Mouse (Mus musculus): ENCODE measurements at regions not wholly inside any gene's neighbourhood (a gene's known extent, or its start where the extent isn't known, plus 50 kb on each side); places are given as distances from the start of the nearest gene placed in this dataset.

DNA sequence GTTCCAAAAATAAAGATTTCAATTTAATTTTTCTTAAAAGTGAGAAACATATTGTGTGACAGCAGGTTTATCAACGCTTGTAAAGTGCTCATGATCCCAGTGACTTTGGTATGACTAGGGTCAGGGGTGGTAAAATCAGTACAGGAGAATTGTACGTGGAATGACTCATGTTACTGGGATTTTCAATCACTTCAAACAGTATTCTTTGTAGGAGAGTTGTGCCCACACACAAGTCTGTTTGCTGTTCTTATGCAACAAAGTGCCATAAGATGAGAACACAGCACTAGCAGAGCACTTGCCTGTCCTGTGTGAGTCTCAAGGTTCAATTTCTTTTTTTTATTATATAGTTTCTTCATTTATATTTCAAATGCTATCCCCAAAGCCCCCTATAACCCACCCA lies 166.5 kb downstream of the Smarca1 start:
- Histone ChIP-seq H3K4me1 (no peaks in the 10 kb centered on the region), H3K9me3 (no peaks in the 10 kb centered on the region), H3K4me2 (replicated peaks) (no peak overlapping the region), H3K27me3 (no peaks in the 10 kb centered on the region), H3K4me3 (no peak overlapping the region), H3K9ac (replicated peaks) (no peak overlapping the region), H3K27ac (replicated peaks) (no peak overlapping the region), H3K36me3 (no peaks in the 10 kb centered on the region)
- WGBS = 87% methylated on average over 2 of the region's 2 CpGs
- ATAC-seq (replicated peaks) = no peak

DNA sequence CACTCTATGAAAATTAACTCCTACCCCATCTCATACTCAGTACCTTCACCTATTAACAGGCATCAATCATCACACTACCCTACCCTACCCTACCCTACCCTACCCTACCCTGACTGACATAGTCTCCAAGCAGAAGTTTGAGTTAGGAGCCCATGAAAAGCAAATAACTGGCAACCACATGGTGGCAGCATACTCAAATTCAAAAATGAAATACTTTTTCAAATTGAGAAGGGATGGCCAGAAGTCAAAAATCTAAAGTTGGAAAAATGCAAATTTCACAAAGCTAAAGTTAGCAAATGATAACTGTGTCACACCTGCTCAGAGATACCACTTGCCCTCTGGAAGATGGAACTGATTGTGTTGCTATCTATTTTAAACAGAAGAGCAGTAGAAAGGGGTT lies 189.7 kb downstream of the Smarca1 start:
- H3K36me3 ChIP-seq = no peaks in the 10 kb centered on the region
- no peaks in the 10 kb centered on the region for H3K9me3 ChIP-seq
- H3K4me2 ChIP-seq (replicated peaks) = no peak overlapping the region
- H3K27me3 ChIP-seq = no peaks in the 10 kb centered on the region
- H3K27ac ChIP-seq (replicated peaks) = no peak overlapping the region
- no peak overlapping the region for H3K4me3 ChIP-seq
- H3K4me1 ChIP-seq = no peaks in the 10 kb centered on the region
- no peak overlapping the region for H3K9ac ChIP-seq (replicated peaks)
- ATAC-seq (replicated peaks) = no peak

DNA sequence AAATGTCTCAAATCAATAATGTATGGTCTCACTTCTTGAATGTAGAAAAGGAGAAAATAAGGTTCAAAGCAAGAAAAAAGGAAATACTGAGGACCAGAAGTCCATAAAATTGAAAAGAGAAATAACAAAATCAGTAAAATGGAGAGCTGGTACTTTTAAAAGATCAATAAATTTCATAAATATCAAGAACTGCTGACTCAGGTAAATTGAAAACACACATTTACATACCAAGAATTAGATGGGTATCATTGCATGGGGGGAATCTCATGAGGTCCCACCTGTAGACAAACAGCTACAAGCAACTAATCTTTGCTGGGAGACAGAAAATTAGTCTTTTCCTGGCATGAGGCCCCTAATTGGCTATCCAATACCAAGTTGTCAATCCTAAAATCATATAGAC lies 224.0 kb downstream of the Smarca1 start:
- no peaks in the 10 kb centered on the region for H3K4me1 ChIP-seq
- no peaks in the 10 kb centered on the region for H3K9me3 ChIP-seq
- no peak for ATAC-seq (replicated peaks)
- no peak overlapping the region for H3K4me3 ChIP-seq
- no peak overlapping the region for H3K27ac ChIP-seq (replicated peaks)
- no peak overlapping the region for H3K4me2 ChIP-seq (replicated peaks)
- H3K27me3 ChIP-seq = no peaks in the 10 kb centered on the region
- no peak overlapping the region for H3K9ac ChIP-seq (replicated peaks)
- no peaks in the 10 kb centered on the region for H3K36me3 ChIP-seq

DNA sequence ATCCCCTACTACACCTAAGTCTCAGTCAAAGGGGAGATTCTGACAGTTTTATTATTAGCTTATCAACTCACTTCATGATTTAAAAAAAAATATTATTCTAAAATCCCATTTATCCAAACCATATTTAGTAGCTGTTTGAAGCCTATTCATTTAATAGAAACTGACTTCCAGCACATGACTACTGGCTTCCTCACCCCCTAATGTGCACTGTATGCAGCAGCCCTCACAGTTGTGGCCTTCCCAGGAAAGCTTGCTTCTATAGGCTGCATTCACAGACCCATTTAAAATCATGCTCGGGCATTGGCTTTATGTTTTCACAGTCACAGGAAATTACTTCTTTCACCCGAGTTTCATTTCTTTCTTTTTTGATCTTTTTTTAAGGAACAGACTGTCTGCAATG lies 246.3 kb downstream of the Smarca1 start:
- ATAC-seq (replicated peaks) = no peak

DNA sequence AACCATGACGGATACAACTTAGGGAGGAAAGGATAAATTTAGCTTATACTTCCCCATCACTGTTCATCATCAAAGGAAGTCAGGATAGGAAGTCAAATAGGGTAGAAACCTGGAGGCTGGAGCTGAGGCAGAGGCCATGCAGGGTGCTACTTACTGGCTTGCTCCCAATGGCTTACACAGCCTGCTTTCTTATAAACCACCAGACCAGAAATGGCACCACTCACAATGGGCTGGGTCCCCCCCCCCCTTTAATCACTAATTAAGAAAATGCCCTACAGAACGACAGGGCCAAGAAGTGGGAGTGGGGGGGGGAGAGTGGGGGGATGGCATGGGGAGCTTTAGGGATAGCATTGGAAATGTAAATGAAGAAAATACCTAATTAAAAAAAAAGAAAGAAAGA lies 251.6 kb downstream of the Smarca1 start:
- no peak overlapping the region for H3K4me3 ChIP-seq
- H3K27ac ChIP-seq (replicated peaks) = no peak overlapping the region
- H3K4me1 ChIP-seq = no peaks in the 10 kb centered on the region
- H3K9ac ChIP-seq (replicated peaks) = no peak overlapping the region
- no peaks in the 10 kb centered on the region for H3K9me3 ChIP-seq
- no peaks in the 10 kb centered on the region for H3K36me3 ChIP-seq
- no peaks in the 10 kb centered on the region for H3K27me3 ChIP-seq
- H3K4me2 ChIP-seq (replicated peaks) = no peak overlapping the region
- 47% methylated on average over 2 of the region's 2 CpGs for WGBS
- peak; percentile 63 for ATAC-seq (replicated peaks)

More for the DNA sequence above, 246.3 kb downstream of the Smarca1 start:
- WGBS = 43% methylated on average over 2 of the region's 2 CpGs
- no peak overlapping the region for H3K4me3 ChIP-seq
- H3K27me3 ChIP-seq = no peaks in the 10 kb centered on the region
- no peak overlapping the region for H3K4me2 ChIP-seq (replicated peaks)
- no peak overlapping the region for H3K9ac ChIP-seq (replicated peaks)
- no peaks in the 10 kb centered on the region for H3K36me3 ChIP-seq
- no peak overlapping the region for H3K27ac ChIP-seq (replicated peaks)
- H3K4me1 ChIP-seq = no peaks in the 10 kb centered on the region
- no peaks in the 10 kb centered on the region for H3K9me3 ChIP-seq

DNA sequence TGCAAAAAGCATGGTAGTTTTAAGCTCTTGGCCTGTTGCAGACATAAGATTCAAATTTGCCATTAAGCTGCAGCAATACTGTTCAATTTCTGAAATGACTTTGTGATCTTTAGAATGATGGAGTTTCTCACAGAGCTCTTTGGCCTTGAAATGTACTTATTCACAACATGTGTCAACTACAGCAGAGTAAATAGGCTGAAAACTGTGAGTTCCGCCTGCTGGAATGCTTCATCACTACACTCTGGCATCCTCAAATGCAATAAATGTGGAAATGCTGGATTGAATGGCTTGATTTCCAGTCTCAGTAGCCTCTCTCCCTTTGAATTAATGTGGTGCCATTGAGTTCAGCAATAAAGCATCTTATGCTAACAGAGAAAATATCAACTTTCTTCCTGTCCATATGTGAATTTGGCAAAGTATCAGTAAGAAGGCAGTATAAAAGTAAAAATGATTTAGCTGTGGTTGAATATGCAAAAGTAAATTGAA lies 253.9 kb downstream of the Smarca1 start:
- Histone ChIP-seq H3K27ac (replicated peaks) (no peak overlapping the region), H3K36me3 (no peaks in the 10 kb centered on the region), H3K4me1 (no peaks in the 10 kb centered on the region), H3K4me2 (replicated peaks) (no peak overlapping the region), H3K4me3 (no peak overlapping the region), H3K9ac (replicated peaks) (no peak overlapping the region), H3K27me3 (no peaks in the 10 kb centered on the region), H3K9me3 (no peaks in the 10 kb centered on the region)
- 76% methylated on average over 1 of the region's 1 CpGs for WGBS
- no peak for ATAC-seq (replicated peaks)

DNA sequence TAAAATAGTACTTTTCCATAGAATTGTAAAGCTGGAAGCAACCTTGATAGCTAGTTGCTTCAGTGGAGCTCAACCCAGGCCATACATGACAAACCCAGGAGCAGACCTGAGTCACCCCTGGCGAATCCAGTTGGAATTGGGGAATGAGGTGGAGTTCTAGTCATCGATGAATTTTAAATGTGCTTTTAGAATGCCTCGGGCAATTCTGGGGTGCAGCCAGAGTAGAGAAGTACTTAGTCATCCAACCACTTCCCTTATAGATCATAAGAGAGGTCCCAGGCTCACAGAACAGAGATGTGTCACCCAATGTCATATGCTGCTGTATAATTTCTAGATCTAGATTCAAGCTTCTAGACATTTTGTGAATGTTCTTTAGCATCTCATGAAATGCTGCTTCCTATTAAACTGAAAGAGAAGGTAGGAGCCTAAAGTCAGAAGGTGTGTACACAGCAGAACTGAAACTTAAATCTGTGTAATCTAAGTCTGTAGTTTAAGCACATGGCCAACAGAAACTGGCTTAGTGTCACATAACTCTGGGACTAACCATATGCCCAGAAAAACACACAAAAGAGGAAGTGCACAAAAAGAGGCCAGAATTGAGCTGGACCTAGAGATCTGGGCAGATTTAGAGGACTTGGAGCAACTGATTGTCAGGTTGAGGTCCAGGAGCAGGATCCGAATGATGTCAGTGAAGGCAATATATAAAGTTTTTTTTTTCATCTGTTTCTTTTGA lies 269.7 kb downstream of the Smarca1 start:
- 91% methylated on average over 4 of the region's 4 CpGs for WGBS
- no peak overlapping the region for H3K27ac ChIP-seq (replicated peaks)
- no peaks in the 10 kb centered on the region for H3K9me3 ChIP-seq
- H3K4me3 ChIP-seq = no peak overlapping the region
- H3K9ac ChIP-seq (replicated peaks) = no peak overlapping the region
- no peak for ATAC-seq (replicated peaks)
- H3K36me3 ChIP-seq = no peaks in the 10 kb centered on the region
- no peak overlapping the region for H3K4me2 ChIP-seq (replicated peaks)
- H3K4me1 ChIP-seq = no peaks in the 10 kb centered on the region
- H3K27me3 ChIP-seq = no peaks in the 10 kb centered on the region

DNA sequence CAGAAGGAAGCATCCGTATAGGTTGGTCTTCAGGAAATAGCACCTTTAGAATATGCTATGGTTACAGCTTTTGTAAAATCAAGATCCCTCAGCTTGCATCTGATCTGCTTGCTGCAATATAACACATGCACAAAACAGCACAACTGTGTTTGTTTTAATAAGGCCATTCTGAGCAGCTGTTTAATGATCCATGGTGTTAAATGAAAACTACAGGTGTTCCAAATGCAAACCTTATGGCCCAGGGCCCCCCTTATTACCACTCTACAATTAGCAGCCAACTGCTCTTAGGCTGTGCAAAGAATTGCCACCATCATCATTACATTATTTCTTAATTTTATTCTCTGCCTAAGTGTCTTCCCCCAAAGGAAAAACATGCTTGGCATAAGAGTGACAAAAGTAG lies 280.4 kb downstream of the Smarca1 start:
- Histone ChIP-seq H3K36me3 (no peaks in the 10 kb centered on the region), H3K9ac (replicated peaks) (no peak overlapping the region), H3K4me1 (no peaks in the 10 kb centered on the region), H3K27me3 (no peaks in the 10 kb centered on the region), H3K4me3 (no peak overlapping the region), H3K9me3 (no peaks in the 10 kb centered on the region), H3K4me2 (replicated peaks) (no peak overlapping the region), H3K27ac (replicated peaks) (no peak overlapping the region)
- 66% methylated on average over 1 of the region's 1 CpGs for WGBS
- no peak for ATAC-seq (replicated peaks)
